Mouse (Mus musculus) embryonic facial prominence, embryonic 13.5 days (tissue): ENCODE measurements around the gene Hoxc9. TPM values are rescaled to one million over a fixed set of nuclear protein-coding genes. Genes with fewer than 3 reads are reported as not detected.

Experiments
- ATAC-seq: fragments of 200-750 bp; cut with Nextera tagmentation; 2 replicates; pipeline ENCODE4 v1.8.0; 2017; ENCODE audit warnings: low read depth; ENCODE audit not compliant: insufficient number of reproducible peaks, insufficient read depth, low FRiP score, low TSS enrichment
- H3K27ac ChIP-seq: fragments of 300-500 bp; sonication (generic); 2 replicates; pipeline ENCODE4 v1.5.1; 2015; ENCODE audit warnings: moderate library complexity, mild to moderate bottlenecking, inconsistent platforms
- H3K27me3 ChIP-seq: fragments of 300-500 bp; sonication (generic); 2 replicates; pipeline ENCODE4 v1.6.1; 2015; ENCODE audit warnings: mild to moderate bottlenecking, inconsistent platforms
- H3K36me3 ChIP-seq: fragments of 300-500 bp; sonication (generic); 2 replicates; pipeline ENCODE4 v1.6.1; 2015; ENCODE audit warnings: mild to moderate bottlenecking, inconsistent platforms
- H3K4me1 ChIP-seq: fragments of 300-500 bp; sonication (generic); 2 replicates; pipeline ENCODE4 v1.6.1; 2015; ENCODE audit warnings: inconsistent platforms
- H3K4me2 ChIP-seq: fragments of 300-500 bp; sonication (generic); 2 replicates; pipeline ENCODE4 v1.6.1; 2015; ENCODE audit warnings: moderate library complexity, mild to moderate bottlenecking, inconsistent platforms
- H3K4me3 ChIP-seq: fragments of 300-500 bp; sonication (generic); 2 replicates; pipeline ENCODE4 v1.5.1; 2015; ENCODE audit warnings: mild to moderate bottlenecking, inconsistent platforms
- H3K9ac ChIP-seq: fragments of 300-500 bp; sonication (generic); 2 replicates; pipeline ENCODE4 v1.6.1; 2015; ENCODE audit warnings: mild to moderate bottlenecking, inconsistent platforms
- H3K9me3 ChIP-seq: fragments of 300-500 bp; sonication (generic); 2 replicates; pipeline ENCODE4 v1.6.1; 2016; ENCODE audit warnings: inconsistent platforms
- WGBS: fragments of 180-500 bp; shearing (Covaris S2); methylation state at CpG from one replicate; pipeline ENCODE4 v1.1.7; 2015; ENCODE audit warnings: mixed read lengths; 5-methylcytosine and 5-hydroxymethylcytosine counted together
- polyA plus RNA-seq: library from polyadenylated mRNA; unstranded; fragments of >200 nt; fragmentation: Nextera tagmentation; extraction: Ambion mirVana; gene quantifications from 2 replicates; pipeline ENCODE4 v1.2.1, GENCODE M21; 2015

Hoxc9 gene
- polyA plus RNA-seq, 1 experiment from 2014 or later = not detected

DNA sequence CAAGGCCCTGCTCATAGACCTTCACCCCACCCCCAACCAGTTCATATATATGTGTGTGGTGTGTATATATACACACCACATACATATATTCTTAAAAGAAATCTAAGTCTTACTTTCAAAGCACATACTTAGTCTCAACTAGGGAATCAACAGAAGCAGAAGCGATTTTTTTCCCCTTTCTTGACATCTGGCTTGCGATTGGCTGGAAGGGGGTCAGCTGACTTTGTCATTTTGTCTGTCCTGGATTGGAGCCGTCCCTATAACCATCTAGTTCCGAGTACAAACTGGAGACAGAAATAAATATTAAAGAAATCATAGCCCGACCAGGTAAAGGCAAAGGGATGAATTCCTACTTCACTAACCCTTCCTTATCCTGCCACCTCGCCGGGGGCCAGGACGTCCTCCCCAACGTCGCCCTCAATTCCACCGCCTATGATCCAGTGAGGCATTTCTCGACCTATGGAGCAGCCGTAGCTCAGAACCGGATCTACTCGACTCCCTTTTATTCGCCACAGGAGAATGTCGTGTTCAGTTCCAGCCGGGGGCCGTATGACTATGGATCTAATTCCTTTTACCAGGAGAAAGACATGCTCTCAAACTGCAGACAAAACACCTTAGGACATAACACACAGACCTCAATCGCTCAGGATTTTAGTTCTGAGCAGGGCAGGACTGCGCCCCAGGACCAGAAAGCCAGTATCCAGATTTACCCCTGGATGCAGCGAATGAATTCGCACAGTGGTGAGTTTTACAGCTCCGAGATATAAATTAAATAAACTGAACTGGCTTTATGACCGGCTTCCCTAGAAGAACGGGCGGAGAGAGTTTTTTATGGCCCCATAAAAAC, 33.2 kb downstream of the Hoxc9 start:
- Histone ChIP-seq H3K4me3 (no peak overlapping the region), H3K4me1 (peaks cover 5% of the 10 kb centered on the region), H3K4me2 (no peak overlapping the region), H3K9me3 (no peaks in the 10 kb centered on the region), H3K27ac (no peak overlapping the region), H3K27me3 (peaks cover 99% of the 10 kb centered on the region), H3K36me3 (no peaks in the 10 kb centered on the region), H3K9ac (no peak overlapping the region)
- no peak for ATAC-seq
- WGBS = 1% methylated on average over 27 of the region's 27 CpGs

DNA sequence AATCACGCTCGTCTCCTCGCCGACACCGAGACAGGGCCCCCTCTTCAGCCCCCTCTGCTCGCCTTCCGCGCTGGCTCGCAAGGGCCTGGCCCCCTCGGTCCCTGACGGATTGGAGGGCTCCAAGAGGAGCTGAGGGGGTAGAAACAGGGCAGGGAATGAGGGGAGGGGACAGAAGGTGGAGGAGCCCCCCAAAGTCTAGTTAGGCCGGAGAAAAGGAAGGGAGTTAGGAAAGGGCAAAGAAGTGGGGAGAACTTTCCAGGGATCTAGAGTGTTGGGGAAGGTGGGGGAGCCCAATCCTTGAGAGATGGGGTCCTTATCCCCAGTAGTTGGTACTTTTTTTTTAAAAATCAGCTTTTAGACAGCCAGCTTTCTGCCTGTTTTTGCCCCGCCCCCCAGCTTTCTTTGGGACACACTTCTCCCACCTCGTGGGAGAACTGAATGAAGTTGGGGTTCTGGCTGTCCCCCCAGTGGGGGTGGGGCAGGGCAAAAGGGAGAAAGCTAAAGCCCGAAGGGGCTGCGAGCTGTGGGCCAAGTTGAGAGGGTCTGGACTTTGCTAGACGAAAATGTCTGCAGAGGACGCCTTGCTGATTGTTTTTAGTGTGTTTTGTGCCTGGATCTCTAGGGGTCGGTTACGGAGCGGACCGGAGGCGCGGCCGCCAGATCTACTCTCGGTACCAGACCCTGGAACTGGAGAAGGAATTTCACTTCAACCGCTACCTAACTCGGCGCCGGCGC, 34.0 kb downstream of the Hoxc9 start:
- H3K9ac ChIP-seq = no peak overlapping the region
- no peak overlapping the region for H3K27ac ChIP-seq
- no peak for ATAC-seq
- no peaks in the 10 kb centered on the region for H3K9me3 ChIP-seq
- H3K4me2 ChIP-seq = no peak overlapping the region
- WGBS = 2% methylated on average over 31 of the region's 31 CpGs
- H3K4me3 ChIP-seq = no peak overlapping the region
- H3K4me1 ChIP-seq = peaks cover 5% of the 10 kb centered on the region
- peaks cover 99% of the 10 kb centered on the region for H3K27me3 ChIP-seq
- H3K36me3 ChIP-seq = no peaks in the 10 kb centered on the region

DNA sequence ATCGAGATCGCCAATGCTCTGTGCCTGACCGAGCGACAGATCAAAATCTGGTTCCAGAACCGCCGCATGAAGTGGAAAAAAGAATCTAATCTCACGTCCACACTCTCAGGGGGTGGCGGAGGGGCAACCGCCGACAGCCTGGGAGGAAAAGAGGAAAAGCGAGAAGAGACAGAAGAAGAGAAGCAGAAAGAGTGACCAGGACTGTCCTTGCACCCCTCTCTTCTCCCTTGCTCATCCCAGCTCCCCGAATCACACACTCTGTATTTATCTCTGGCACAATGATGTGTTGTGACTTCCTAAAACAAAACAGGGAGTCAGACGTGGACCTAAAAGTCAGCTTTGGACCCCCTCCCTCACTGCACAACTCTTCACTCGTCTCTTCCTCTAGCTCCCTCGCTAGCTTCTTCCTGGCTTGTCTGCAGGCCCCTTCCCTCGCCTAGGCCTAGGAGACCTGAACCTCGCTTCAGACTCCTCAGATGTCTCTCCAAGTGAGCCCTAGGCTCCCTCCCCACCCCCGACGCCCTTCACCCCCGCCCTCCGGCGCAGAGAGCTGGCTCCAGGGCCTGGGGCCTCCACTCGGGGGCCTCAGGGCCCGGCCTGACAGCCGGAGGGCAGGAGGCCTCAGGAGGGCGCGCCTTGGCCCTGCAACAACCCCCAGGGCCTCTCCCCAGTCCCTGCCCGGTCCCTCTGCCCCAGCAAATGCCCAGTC, 34.8 kb downstream of the Hoxc9 start:
- WGBS = 2% methylated on average over 28 of the region's 28 CpGs
- H3K4me2 ChIP-seq = no peak overlapping the region
- H3K27me3 ChIP-seq = peaks cover 99% of the 10 kb centered on the region
- peaks cover 5% of the 10 kb centered on the region for H3K4me1 ChIP-seq
- no peaks in the 10 kb centered on the region for H3K36me3 ChIP-seq
- no peak overlapping the region for H3K9ac ChIP-seq
- H3K9me3 ChIP-seq = no peaks in the 10 kb centered on the region
- no peak overlapping the region for H3K4me3 ChIP-seq
- ATAC-seq = no peak
- no peak overlapping the region for H3K27ac ChIP-seq

DNA sequence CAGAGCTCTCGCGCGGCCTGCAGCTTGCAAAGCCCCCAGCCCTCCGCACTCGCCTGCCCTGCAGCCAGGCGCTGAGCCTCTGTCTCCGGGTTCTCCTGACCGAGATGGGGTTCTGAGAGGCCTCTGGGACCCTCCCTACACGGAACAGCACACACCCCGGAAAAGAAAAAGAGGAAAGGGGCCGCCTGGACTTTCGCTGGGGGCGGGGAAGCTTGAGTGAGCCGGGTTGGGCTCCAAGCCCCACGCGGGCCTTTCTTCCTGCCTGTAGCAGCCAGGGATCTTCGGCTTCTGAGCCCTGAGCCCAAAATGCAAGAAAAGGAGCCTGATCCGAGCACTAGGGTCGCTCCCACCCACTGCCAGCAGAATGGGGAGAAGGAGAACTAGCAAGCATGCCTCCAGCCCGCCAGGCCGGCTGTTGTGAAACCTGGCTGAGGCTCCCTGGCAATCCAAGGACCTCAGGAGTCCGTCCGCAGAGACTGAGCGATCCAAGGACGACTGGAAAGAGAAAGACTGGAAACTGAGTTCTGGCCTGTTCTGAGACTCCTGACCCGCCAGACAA, 35.8 kb downstream of the Hoxc9 start:
- 2% methylated on average over 26 of the region's 26 CpGs for WGBS
- Histone ChIP-seq H3K9me3 (no peaks in the 10 kb centered on the region), H3K4me3 (no peak overlapping the region), H3K9ac (no peak overlapping the region), H3K36me3 (no peaks in the 10 kb centered on the region), H3K27me3 (peaks cover 99% of the 10 kb centered on the region), H3K27ac (no peak overlapping the region), H3K4me1 (peaks cover 5% of the 10 kb centered on the region), H3K4me2 (no peak overlapping the region)
- no peak for ATAC-seq

DNA sequence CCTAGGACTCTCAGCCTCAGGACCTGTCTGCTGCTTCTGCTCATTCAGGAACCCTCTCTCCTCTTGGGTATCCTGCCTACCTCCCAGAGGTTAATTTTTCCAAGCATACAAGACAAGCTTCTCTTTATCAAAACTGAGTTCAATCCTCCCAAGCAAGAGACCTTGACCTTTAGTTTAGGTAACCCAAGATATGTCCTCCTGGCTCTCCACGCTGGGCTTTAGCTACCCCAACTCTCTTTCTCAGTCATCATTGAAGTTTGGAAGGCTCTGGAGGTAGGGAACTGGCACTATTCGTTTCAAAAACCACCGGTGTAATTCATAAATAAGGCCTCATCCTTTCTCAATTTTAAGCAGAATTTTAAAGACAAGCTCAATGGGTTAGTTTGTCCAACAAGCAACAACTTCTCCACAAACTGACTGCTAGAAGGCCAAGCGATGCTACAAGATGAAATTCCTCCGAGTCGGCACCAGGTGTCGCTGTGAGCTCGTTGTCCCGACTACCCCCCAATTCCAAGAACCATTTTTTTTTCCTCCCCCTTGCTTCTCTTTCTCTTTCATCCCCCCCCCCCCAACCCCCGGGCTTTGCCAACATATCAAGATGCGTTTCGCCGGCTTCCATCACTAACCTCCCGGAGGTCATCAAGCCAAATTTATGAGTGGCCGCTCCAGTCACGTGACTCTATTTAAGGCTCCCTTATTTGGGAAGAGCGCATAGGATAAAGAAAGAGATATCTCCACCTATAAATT, 37.2 kb downstream of the Hoxc9 start:
- no peaks in the 10 kb centered on the region for H3K9me3 ChIP-seq
- no peak overlapping the region for H3K4me3 ChIP-seq
- WGBS = 3% methylated on average over 17 of the region's 17 CpGs
- H3K4me1 ChIP-seq = peaks cover 5% of the 10 kb centered on the region
- H3K9ac ChIP-seq = no peak overlapping the region
- H3K27me3 ChIP-seq = peaks cover 99% of the 10 kb centered on the region
- no peak overlapping the region for H3K27ac ChIP-seq
- ATAC-seq = no peak
- H3K36me3 ChIP-seq = no peaks in the 10 kb centered on the region
- peak overlapping the region; percentile 20; the same call in 1 of the 2 replicates for H3K4me2 ChIP-seq

DNA sequence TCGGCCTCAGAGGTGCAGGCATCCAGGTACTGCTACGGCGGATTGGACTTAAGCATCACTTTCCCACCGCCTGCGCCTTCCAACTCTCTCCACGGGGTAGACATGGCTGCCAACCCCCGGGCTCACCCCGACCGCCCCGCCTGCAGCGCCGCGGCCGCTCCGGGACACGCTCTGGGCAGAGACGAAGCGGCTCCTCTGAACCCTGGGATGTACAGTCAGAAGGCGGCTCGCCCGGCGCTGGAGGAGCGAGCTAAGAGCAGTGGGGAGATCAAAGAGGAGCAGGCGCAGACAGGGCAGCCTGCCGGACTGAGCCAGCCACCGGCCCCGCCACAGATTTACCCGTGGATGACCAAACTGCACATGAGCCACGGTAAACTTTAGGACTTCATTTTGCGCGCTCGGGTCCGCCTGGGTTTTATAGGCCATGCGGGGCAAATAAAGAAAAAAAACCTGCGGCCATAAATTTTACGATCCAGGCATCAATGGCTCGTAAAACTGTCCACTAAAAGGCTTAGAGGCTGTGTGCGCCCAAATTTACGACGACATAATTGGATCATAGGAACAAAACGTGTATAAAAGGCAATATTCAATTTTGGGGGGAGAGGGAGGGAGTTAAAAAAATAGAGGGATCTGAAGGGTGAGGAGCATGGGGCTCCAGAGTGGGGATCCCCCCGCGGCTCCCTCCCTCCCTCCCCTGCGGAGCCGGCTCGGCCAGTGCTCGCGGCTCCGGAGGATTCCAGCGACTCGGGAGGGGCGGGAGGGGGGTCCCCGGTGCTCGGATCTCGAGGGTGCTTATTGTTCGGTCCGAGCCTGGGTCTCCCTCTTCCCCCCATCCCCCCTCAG, 38.1 kb downstream of the Hoxc9 start:
- peaks cover 5% of the 10 kb centered on the region for H3K4me1 ChIP-seq
- peaks cover 99% of the 10 kb centered on the region for H3K27me3 ChIP-seq
- ATAC-seq = no peak
- 1% methylated on average over 57 of the region's 57 CpGs for WGBS
- H3K9ac ChIP-seq = no peak overlapping the region
- H3K36me3 ChIP-seq = no peaks in the 10 kb centered on the region
- peak overlapping the region; percentile 20 for H3K4me2 ChIP-seq
- H3K9me3 ChIP-seq = no peaks in the 10 kb centered on the region
- peak overlapping the region; percentile 23 for H3K4me3 ChIP-seq
- H3K27ac ChIP-seq = no peak overlapping the region

DNA sequence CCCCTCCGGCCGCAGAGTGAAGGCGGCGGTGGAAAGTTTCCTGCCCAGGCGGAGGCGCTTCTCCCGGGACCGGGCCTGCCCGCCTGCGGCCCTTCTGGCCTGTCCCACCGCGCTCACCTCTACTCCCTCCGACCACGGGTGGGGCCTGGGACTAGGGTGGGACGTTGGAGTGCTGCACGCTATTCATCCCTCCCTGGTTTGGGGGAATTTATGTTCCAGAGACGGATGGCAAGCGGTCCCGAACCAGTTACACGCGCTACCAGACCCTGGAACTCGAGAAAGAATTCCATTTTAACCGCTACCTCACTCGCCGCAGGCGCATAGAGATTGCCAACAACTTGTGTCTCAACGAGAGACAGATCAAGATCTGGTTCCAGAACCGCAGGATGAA, 38.8 kb downstream of the Hoxc9 start:
- no peak overlapping the region for H3K27ac ChIP-seq
- H3K36me3 ChIP-seq = no peaks in the 10 kb centered on the region
- H3K4me1 ChIP-seq = peaks cover 5% of the 10 kb centered on the region
- H3K9ac ChIP-seq = no peak overlapping the region
- no peaks in the 10 kb centered on the region for H3K9me3 ChIP-seq
- under 1% methylated on average over 26 of the region's 28 CpGs for WGBS
- peaks cover 99% of the 10 kb centered on the region for H3K27me3 ChIP-seq
- H3K4me3 ChIP-seq = peak overlapping the region; percentile 14
- peak overlapping the region; percentile 18; the same call in 1 of the 2 replicates for H3K4me2 ChIP-seq
- ATAC-seq = no peak

DNA sequence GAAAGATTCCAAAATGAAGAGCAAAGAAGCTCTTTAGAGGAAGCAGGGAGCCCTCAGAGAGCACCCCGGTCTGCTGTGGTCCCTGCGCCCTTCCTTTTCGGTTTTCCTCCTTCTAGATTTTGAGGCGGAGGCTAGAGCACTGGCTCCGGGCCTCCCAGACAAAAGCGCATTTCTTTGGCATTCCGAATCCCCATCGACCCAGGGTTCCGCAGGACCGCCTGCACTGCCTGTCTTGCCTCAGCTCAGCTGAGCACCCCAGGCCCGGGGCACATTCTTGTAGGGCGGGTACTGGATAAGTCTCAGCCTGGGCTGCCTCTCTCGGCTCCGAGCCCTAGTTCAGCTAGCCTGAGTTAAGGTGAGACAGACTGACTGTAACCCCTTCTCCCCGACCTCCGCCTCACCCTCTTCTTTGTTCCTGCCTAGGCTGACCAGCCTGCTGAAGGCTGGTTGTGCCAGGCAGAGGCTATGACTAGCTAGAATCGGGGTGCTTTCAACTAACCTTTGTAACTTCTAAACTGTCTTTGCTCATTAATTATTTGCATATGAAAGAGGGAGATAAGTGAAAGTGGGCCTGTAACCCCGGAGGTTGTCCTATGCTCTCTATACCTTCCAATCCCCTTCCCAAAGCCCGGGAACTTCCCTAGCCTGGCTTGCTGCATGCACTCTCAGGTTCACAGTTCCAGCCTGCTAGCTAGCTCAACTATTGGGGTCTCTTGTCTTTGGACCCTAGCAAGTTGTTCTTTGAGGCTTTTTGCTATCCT, 39.3 kb downstream of the Hoxc9 start:
- Histone ChIP-seq H3K9ac (no peak overlapping the region), H3K27me3 (peaks cover 99% of the 10 kb centered on the region), H3K9me3 (no peaks in the 10 kb centered on the region), H3K4me2 (no peak overlapping the region), H3K36me3 (no peaks in the 10 kb centered on the region), H3K4me3 (peak overlapping the region; percentile 14; the same call in 1 of the 2 replicates), H3K27ac (no peak overlapping the region), H3K4me1 (peaks cover 5% of the 10 kb centered on the region)
- no peak for ATAC-seq
- WGBS = 1% methylated on average over 19 of the region's 19 CpGs

DNA sequence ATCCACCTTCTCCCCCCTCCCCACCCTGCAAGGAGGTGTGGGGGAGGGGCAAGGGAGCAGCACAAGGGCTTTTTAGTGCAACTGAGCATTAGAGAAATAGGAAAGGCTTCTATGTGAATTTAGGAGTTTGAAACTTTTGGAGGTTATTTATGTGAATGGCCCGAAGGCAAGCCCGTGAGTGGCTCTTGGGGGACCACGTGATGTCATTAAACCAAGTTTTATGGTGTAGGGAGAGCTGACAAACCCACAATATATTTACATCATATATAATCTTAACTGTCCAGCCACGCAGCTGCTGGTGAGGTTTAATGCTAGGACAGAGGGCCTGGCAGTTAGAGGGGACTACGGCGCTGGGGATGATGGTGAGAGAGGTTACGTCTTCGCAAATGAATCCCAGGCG, 42.4 kb downstream of the Hoxc9 start, which contains the start of gene Hoxc4:
Gene Hoxc4, plus strand, starts transcription at position 299 of the 400 bp plus-strand sequence.
- Histone ChIP-seq H3K4me3 (no peak within 1 kb of the TSS), H3K36me3 (no peaks in the 10 kb centered on the region), H3K27me3 (peaks cover 100% of the 10 kb centered on the region), H3K9ac (no peak within 1 kb of the TSS), H3K4me1 (peaks cover 5% of the 10 kb centered on the region), H3K27ac (no peak within 1 kb of the TSS), H3K4me2 (no peak within 1 kb of the TSS), H3K9me3 (no peaks in the 10 kb centered on the region)
- no peak for ATAC-seq
- 5% methylated on average over 9 of the region's 9 CpGs for WGBS
